Comparison of ENCODE assay signal across 9 mouse cellular contexts in the genomic region with DNA sequence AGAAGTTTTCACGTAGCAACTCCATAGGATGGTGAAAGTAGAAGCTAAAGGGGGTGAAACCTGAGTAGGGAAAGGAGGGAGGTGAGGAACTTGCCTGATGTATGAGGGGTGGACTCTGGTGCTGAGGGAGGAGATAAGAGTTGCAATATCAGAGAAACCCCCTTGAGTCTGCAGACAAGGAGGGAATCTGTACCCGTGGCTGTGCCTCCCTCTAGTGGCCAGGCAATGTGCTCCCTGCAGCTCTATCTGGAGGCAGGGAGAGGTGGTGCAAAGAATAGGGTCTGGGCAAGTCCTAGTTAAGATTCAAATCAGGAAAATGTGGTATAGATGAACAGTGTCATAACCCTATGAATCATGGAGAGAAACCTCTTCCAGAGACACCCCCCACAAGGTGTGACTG.
DNase-seq lines count a peak whose midpoint lies in the region; ATAC-seq and TF ChIP-seq lines count a peak whose summit lies in the region.
"Had no signal": no experiment of that assay in that cellular context is flagged by ENCODE, and none has a peak within 500 bp of the region (broad histone marks: within the 10 kb centered on the region; RNA-seq: fewer than 3 reads in every experiment).

No protein-coding gene starts in this region.

- H3K4me1 ChIP-seq in G1E (ENCODE audit: insufficient read depth, low read depth, low read length), result no peaks in the 10 kb centered on the region
- no peaks in the 10 kb centered on the region for H3K4me1 ChIP-seq in hindbrain, embryonic 11.5 days (replicated peaks; ENCODE audit: control insufficient read depth, insufficient read depth, low read length)
- H3K4me1 ChIP-seq in midbrain, embryonic 16.5 days (ENCODE audit: control insufficient read depth, insufficient read depth, low read length), result peaks cover 4% of the 10 kb centered on the region; the same call in 1 of the 2 replicates
- H3K4me1 ChIP-seq: limb, embryonic 15.5 days had no signal

- no peaks in the 10 kb centered on the region for H3K9me3 ChIP-seq in G1E (replicated peaks)
- no peaks in the 10 kb centered on the region for H3K9me3 ChIP-seq in hindbrain, embryonic 11.5 days (ENCODE audit: control insufficient read depth, low read length)
- H3K9me3 ChIP-seq in midbrain, embryonic 16.5 days (replicated peaks; ENCODE audit: control insufficient read depth, low read length, poor library complexity, severe bottlenecking), result no peaks in the 10 kb centered on the region
- H3K9me3 ChIP-seq: limb, embryonic 15.5 days had no signal

- H3K36me3 ChIP-seq in G1E (replicated peaks), result no peaks in the 10 kb centered on the region
- H3K36me3 ChIP-seq in hindbrain, embryonic 11.5 days (ENCODE audit: control insufficient read depth, insufficient read depth, low read length), result no peaks in the 10 kb centered on the region
- no peaks in the 10 kb centered on the region for H3K36me3 ChIP-seq in midbrain, embryonic 16.5 days (ENCODE audit: control insufficient read depth, insufficient read depth, low read length)
- H3K36me3 ChIP-seq: limb, embryonic 15.5 days had no signal

- DNase-seq in heart, postnatal 10 days, result peak; percentile 20 to 45
- DNase-seq in heart, postnatal 25 days (ENCODE audit: low spot score), result no peak
- peak; percentile 4 for DNase-seq in G1E (ENCODE audit: low spot score)
- peak; percentile 70 to 79 for DNase-seq in cerebellum, postnatal 14 days
- peak; percentile 33 for DNase-seq in hindbrain, embryonic 11.5 days (ENCODE audit: low spot score)
- peak; percentile 45 to 64 for DNase-seq in left cerebral cortex, postnatal 14 days (ENCODE audit: low spot score in 2 of 2)

- no peak overlapping the region for H3K4me2 ChIP-seq in hindbrain, embryonic 11.5 days (replicated peaks; ENCODE audit: low read depth, low read length)
- H3K4me2 ChIP-seq in midbrain, embryonic 16.5 days (ENCODE audit: low read length), result no peak overlapping the region
- H3K4me2 ChIP-seq: limb, embryonic 15.5 days had no signal

- no peak for TF ChIP-seq CTCF in G1E (IDR thresholded peaks at IDR 0.05; ENCODE audit: low read depth, low read length)

- H3K27me3 ChIP-seq in G1E (ENCODE audit: insufficient read depth, low read length), result no peaks in the 10 kb centered on the region
- H3K27me3 ChIP-seq in hindbrain, embryonic 11.5 days (ENCODE audit: control insufficient read depth, insufficient read depth, low read length), result no peaks in the 10 kb centered on the region
- H3K27me3 ChIP-seq in midbrain, embryonic 16.5 days (ENCODE audit: control insufficient read depth, insufficient read depth, low read depth, low read length), result no peaks in the 10 kb centered on the region
- H3K27me3 ChIP-seq: limb, embryonic 15.5 days had no signal

- H3K9ac ChIP-seq in hindbrain, embryonic 11.5 days (ENCODE audit: low read depth, low read length), result no peak overlapping the region
- H3K9ac ChIP-seq in midbrain, embryonic 16.5 days (ENCODE audit: low read depth, low read length), result no peak overlapping the region
- H3K9ac ChIP-seq: limb, embryonic 15.5 days had no signal

- no peak for ATAC-seq in G1E (ENCODE audit: extremely low read depth, insufficient number of reproducible peaks, low FRiP score, poor library complexity, severe bottlenecking)
- no peak for ATAC-seq in hindbrain, embryonic 11.5 days (ENCODE audit: low FRiP score)
- 0 out of 2 replicates have a peak, but pooled peaks have one; percentile 25 for ATAC-seq in midbrain, embryonic 16.5 days
- ATAC-seq in monocyte, adult 5-6 weeks (replicated peaks; ENCODE audit: insufficient number of reproducible peaks, low FRiP score, low TSS enrichment, poor library complexity, severe bottlenecking), result no peak

- intact Hi-C loops in heart, postnatal 10 days (cut with DNase I), result loop anchor here (1.0 kb wide), 1 partner anchor 616 kb away; no protein-coding TSS in a partner anchor
- intact Hi-C loops in heart, postnatal 25 days (cut with DNase I), result loop anchor here (5.0 kb wide), 1 partner anchor 616 kb away; no protein-coding TSS in a partner anchor
- intact Hi-C loops in left cerebral cortex, postnatal 14 days (cut with DNase I), result loop anchor here (5.0 to 10.0 kb wide), 2 partner anchors 101 to 626 kb away; a partner anchor contains a TSS

- no peak overlapping the region for H3K4me3 ChIP-seq in G1E (ENCODE audit: low read depth, low read length)
- H3K4me3 ChIP-seq in hindbrain, embryonic 11.5 days (ENCODE audit: low read depth, low read length), result no peak overlapping the region
- no peak overlapping the region for H3K4me3 ChIP-seq in midbrain, embryonic 16.5 days (ENCODE audit: low read depth, low read length)
- H3K4me3 ChIP-seq: limb, embryonic 15.5 days had no signal

- WGBS in hindbrain, embryonic 11.5 days, result 54% methylated on average over 2 of the region's 2 CpGs
- 51% methylated on average over 2 of the region's 2 CpGs for WGBS in midbrain, embryonic 16.5 days

- H3K27ac ChIP-seq in hindbrain, embryonic 11.5 days (ENCODE audit: low read depth, low read length), result no peak overlapping the region
- no peak overlapping the region for H3K27ac ChIP-seq in midbrain, embryonic 16.5 days (ENCODE audit: low read length)
- H3K27ac ChIP-seq: limb, embryonic 15.5 days had no signal
